Comparison of ENCODE assay signal across 8 mouse cellular contexts in the genomic region with DNA sequence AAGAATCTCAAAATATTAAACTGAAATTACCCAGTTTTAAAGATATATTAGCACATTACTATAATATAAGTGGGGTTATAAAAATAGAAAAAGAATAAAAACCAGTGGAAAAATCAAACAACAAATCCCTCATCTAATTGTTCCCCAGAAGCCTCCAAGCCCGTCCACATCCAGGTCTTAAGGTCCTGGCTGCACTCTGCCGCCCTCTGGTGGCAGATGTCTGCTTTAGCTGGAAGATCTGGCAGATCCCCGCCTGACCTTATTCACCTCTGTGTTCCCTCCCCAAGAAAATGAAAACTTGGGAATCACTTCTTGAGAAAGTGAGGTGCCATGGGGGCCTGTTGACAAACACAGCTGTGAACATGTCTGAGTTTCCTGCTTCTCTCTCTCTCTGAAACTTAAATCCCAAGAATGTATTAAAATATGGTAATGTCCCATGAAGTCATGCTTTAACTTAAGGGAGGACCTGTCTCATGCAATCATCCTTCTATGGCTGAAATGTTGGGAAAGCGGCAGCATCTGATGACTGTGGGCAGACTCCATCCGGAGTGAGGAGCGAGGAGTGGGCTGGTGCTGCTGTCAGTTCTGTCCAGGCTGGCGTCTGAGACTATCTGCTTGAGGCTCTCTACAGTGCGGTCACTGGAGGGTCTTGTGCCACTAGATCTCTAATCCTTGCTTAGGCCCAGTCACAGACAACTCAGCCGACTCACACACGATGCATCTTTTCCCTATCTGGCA.
DNase-seq lines count a peak whose midpoint lies in the region; ATAC-seq lines count a peak whose summit lies in the region.

No protein-coding gene starts in this region.

- H3K4me2 ChIP-seq in midbrain, embryonic 12.5 days (replicated peaks) = no peak overlapping the region
- H3K4me2 ChIP-seq in midbrain, embryonic 16.5 days (ENCODE audit: low read length) = no peak overlapping the region

- no peak for ATAC-seq in midbrain, embryonic 12.5 days (ENCODE audit: low FRiP score, low read depth)
- ATAC-seq in midbrain, embryonic 16.5 days = no peak
- peak; percentile 62; the same call in 1 of the 2 replicates for ATAC-seq in erythroblast, adult 5-6 weeks (replicated peaks; ENCODE audit: low FRiP score, poor library complexity, severe bottlenecking)

- H3K4me1 ChIP-seq in midbrain, embryonic 12.5 days = peaks cover 10% of the 10 kb centered on the region
- no peaks in the 10 kb centered on the region for H3K4me1 ChIP-seq in midbrain, embryonic 16.5 days (ENCODE audit: control insufficient read depth, insufficient read depth, low read length)

- H3K36me3 ChIP-seq in midbrain, embryonic 12.5 days = peaks cover 56% of the 10 kb centered on the region
- H3K36me3 ChIP-seq in midbrain, embryonic 16.5 days (ENCODE audit: control insufficient read depth, insufficient read depth, low read length) = peaks cover 27% of the 10 kb centered on the region

- intact Hi-C loops in heart, postnatal 36 days (cut with DNase I) = loop anchor here (1.0 to 10.0 kb wide), 3 partner anchors 83 to 377 kb away; no protein-coding TSS in a partner anchor
- intact Hi-C loops in left cerebral cortex, postnatal 4 days (cut with DNase I) = loop anchor here (5.0 to 10.0 kb wide), 2 partner anchors 85 to 773 kb away; a partner anchor contains a TSS

- no peaks in the 10 kb centered on the region for H3K9me3 ChIP-seq in midbrain, embryonic 12.5 days
- no peaks in the 10 kb centered on the region for H3K9me3 ChIP-seq in midbrain, embryonic 16.5 days (replicated peaks; ENCODE audit: control insufficient read depth, low read length, poor library complexity, severe bottlenecking)

- peak overlapping the region; percentile 63; the same call in 1 of the 2 replicates for H3K27ac ChIP-seq in midbrain, embryonic 12.5 days (replicated peaks)
- no peak overlapping the region for H3K27ac ChIP-seq in midbrain, embryonic 16.5 days (ENCODE audit: low read length)

- H3K4me3 ChIP-seq in midbrain, embryonic 12.5 days = no peak overlapping the region
- H3K4me3 ChIP-seq in midbrain, embryonic 16.5 days (ENCODE audit: low read depth, low read length) = no peak overlapping the region

- no peak overlapping the region for H3K9ac ChIP-seq in midbrain, embryonic 12.5 days (replicated peaks)
- H3K9ac ChIP-seq in midbrain, embryonic 16.5 days (ENCODE audit: low read depth, low read length) = no peak overlapping the region

- 62% methylated on average over 10 of the region's 10 CpGs for WGBS in midbrain, embryonic 12.5 days
- WGBS in midbrain, embryonic 16.5 days = 62% methylated on average over 10 of the region's 10 CpGs

- peak; percentile 89 for DNase-seq in brain, adult 2 months (ENCODE audit: low read depth, low spot score)
- peak; percentile 81 to 85 for DNase-seq in heart, postnatal 36 days
- peak; percentile 83 for DNase-seq in left cerebral cortex, postnatal 4 days
- peak; percentile 90 for DNase-seq in retina, embryonic 14.5 days (ENCODE audit: low spot score)
- DNase-seq in thymus, postnatal 36 days = peak; percentile 69 to 73

- no peaks in the 10 kb centered on the region for H3K27me3 ChIP-seq in midbrain, embryonic 12.5 days
- H3K27me3 ChIP-seq in midbrain, embryonic 16.5 days (ENCODE audit: control insufficient read depth, insufficient read depth, low read depth, low read length) = no peaks in the 10 kb centered on the region
